Mouse (Mus musculus) stomach, postnatal 0 days (tissue): ENCODE measurements around the gene Pola2.

Source experiments
- CTCF ChIP-seq: IDR thresholded peaks from 2 replicates; pipeline ENCODE4 v1.5.1; 2016; ENCODE audit warnings: antibody characterized with exemption, low read depth, mild to moderate bottlenecking, moderate library complexity
- EP300 ChIP-seq: optimal IDR thresholded peaks from 2 replicates; pipeline ENCODE3; 2016; ENCODE audit warnings: antibody characterized with exemption

DNA sequence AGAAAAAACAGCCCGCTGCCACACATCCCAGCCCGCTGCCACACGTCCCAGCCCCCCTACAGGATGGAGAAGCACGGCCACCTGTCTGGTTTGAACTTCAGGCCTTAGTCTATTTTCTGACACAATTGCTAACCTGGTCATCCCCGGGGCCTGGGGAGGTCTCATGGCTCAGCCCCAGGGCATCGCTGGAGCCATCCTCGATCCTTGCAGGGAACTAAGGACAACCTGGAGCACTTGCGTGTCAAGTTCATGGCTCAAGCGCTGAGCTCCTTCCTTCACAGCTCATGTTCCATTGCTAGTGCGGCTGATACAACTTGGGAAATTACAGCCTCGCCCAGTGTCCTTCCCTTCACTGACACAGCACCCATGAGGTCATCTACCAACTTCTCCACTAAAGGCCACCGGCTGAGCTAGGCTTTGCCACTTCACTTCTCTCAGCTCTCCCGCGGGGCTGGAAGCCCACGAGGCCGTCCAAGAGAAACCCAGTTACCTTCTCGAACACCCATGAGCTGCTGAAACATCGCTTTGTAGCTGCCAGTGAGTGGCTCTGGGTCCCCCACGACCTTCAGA lies 10.7 kb downstream of the Pola2 start:
- TF ChIP-seq EP300: no peak
- no peak for TF ChIP-seq CTCF
